Comparison of ENCODE assay signal across 8 mouse cellular contexts in the genomic region with DNA sequence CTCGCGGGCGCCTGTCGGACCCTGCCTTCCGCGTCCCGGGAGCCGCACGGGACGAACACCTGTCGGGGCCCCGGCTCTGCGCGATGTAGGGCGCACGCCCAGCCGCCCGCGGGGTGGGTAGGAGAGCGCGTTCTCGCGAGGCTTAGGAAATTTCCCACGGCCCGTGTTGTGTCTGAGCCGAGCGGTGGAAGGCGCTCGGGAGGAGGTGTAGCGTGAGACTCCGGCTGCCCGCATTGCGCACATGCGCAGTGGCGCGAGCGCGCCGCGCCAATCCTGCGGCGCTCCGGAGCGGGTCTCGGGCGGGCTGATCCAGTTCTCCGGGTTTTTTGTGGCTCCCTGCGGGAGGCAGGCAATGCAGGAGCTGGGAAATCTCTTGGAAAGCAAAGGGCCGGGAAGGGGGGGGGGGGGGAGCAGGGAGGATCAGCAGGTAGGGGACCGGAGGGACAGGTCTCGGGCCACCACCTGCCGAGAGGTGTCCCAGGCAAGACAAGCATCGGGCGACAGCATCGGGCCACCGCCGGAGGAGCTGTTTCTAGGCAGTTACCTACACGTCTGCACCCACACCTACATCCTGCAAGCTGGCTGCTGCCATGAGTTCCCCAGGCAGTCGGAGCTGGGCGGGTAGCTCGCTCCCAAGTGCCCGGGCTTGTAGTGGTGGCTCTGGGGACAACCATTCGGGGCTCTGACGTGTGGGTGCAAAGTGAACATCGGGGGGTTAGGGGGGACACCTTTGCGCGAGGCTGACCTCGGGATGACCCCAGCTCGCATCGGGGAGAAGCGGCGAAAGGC.
DNase-seq lines count a peak whose midpoint lies in the region; ATAC-seq and TF ChIP-seq lines count a peak whose summit lies in the region.

No protein-coding gene starts in this region.

- intact Hi-C loops in heart, postnatal 10 days (cut with DNase I): no loop called here

- peak; percentile 69; the same call in 1 of the 2 replicates for TF ChIP-seq EP300 in ES-Bruce4 (IDR thresholded peaks at IDR 0.05; ENCODE audit: insufficient read depth, low read depth, low read length)
- no peak for TF ChIP-seq EP300 in liver, postnatal 0 days (IDR thresholded peaks at IDR 0.05; ENCODE audit: low read depth)

- H3K9me3 ChIP-seq in ES-Bruce4 (replicated peaks; ENCODE audit: control insufficient read depth, insufficient read depth, low read length, poor library complexity, severe bottlenecking): no peaks in the 10 kb centered on the region
- no peaks in the 10 kb centered on the region for H3K9me3 ChIP-seq in forebrain, embryonic 13.5 days (replicated peaks)
- H3K9me3 ChIP-seq in liver, postnatal 0 days (ENCODE audit: low read length): no peaks in the 10 kb centered on the region
- H3K9me3 ChIP-seq in neural tube, embryonic 14.5 days (ENCODE audit: control insufficient read depth, low read length): no peaks in the 10 kb centered on the region

- H3K4me3 ChIP-seq in ES-Bruce4 (ENCODE audit: low read depth, low read length): peak overlapping the region; percentile 89
- peak overlapping the region; percentile 97 for H3K4me3 ChIP-seq in forebrain, embryonic 13.5 days
- peak overlapping the region; percentile 79 for H3K4me3 ChIP-seq in liver, postnatal 0 days (ENCODE audit: low read depth, low read length)
- H3K4me3 ChIP-seq in neural tube, embryonic 14.5 days (ENCODE audit: low read depth, low read length): peak overlapping the region; percentile 81

- TF ChIP-seq POLR2A in ES-Bruce4 (IDR thresholded peaks at IDR 0.05; ENCODE audit: insufficient read depth, low read length): no peak

- peak; percentile 97 to 98 for DNase-seq in heart, postnatal 10 days
- DNase-seq in large intestine, adult 2 months (ENCODE audit: low read depth, low spot score): peak; percentile 86
- DNase-seq in liver, postnatal 0 days: peak; percentile 95
- peak; percentile 97 for DNase-seq in testis, postnatal 10 days (ENCODE audit: low spot score)

- peak overlapping the region; percentile 99 for H3K9ac ChIP-seq in ES-Bruce4 (ENCODE audit: low read depth, poor library complexity, severe bottlenecking)
- peak overlapping the region; percentile 99 for H3K9ac ChIP-seq in forebrain, embryonic 13.5 days
- H3K9ac ChIP-seq in liver, postnatal 0 days (replicated peaks): peak overlapping the region; percentile 92
- H3K9ac ChIP-seq in neural tube, embryonic 14.5 days (replicated peaks; ENCODE audit: low read depth, low read length): peak overlapping the region; percentile 91

- H3K27me3 ChIP-seq in ES-Bruce4 (ENCODE audit: control insufficient read depth, insufficient read depth, low read length, poor library complexity, severe bottlenecking): no peaks in the 10 kb centered on the region
- H3K27me3 ChIP-seq in forebrain, embryonic 13.5 days: no peaks in the 10 kb centered on the region
- H3K27me3 ChIP-seq in liver, postnatal 0 days (ENCODE audit: insufficient read depth, low read length): no peaks in the 10 kb centered on the region
- H3K27me3 ChIP-seq in neural tube, embryonic 14.5 days (ENCODE audit: control insufficient read depth, insufficient read depth, low read length): no peaks in the 10 kb centered on the region

- no peaks in the 10 kb centered on the region for H3K36me3 ChIP-seq in ES-Bruce4 (ENCODE audit: control insufficient read depth, insufficient read depth, low read length, poor library complexity, severe bottlenecking)
- no peaks in the 10 kb centered on the region for H3K36me3 ChIP-seq in forebrain, embryonic 13.5 days (ENCODE audit: poor library complexity, severe bottlenecking)
- no peaks in the 10 kb centered on the region for H3K36me3 ChIP-seq in liver, postnatal 0 days (replicated peaks; ENCODE audit: insufficient read depth, low read length)
- no peaks in the 10 kb centered on the region for H3K36me3 ChIP-seq in neural tube, embryonic 14.5 days (ENCODE audit: control insufficient read depth, insufficient read depth, low read length)

- peak overlapping the region; percentile 82 for H3K4me2 ChIP-seq in forebrain, embryonic 13.5 days
- H3K4me2 ChIP-seq in liver, postnatal 0 days (ENCODE audit: low read depth, low read length): peak overlapping the region; percentile 95
- peak overlapping the region; percentile 86 for H3K4me2 ChIP-seq in neural tube, embryonic 14.5 days (ENCODE audit: low read depth, low read length)

- ATAC-seq in cerebellum, adult (ENCODE audit: insufficient number of reproducible peaks, low FRiP score, low TSS enrichment): peak; percentile 77
- ATAC-seq in forebrain, embryonic 13.5 days: peak; percentile 90
- peak; percentile 82 for ATAC-seq in liver, postnatal 0 days
- ATAC-seq in neural tube, embryonic 14.5 days (ENCODE audit: low read depth): peak; percentile 91

- H3K27ac ChIP-seq in ES-Bruce4 (ENCODE audit: insufficient read depth, low read length): peak overlapping the region; percentile 54
- H3K27ac ChIP-seq in forebrain, embryonic 13.5 days: peak overlapping the region; percentile 98
- peak overlapping the region; percentile 99 for H3K27ac ChIP-seq in liver, postnatal 0 days (ENCODE audit: low read depth)
- peak overlapping the region; percentile 96 for H3K27ac ChIP-seq in neural tube, embryonic 14.5 days (ENCODE audit: low read depth, low read length)

- WGBS in forebrain, embryonic 13.5 days: under 1% methylated on average over 61 of the region's 72 CpGs
- under 1% methylated on average over 72 of the region's 72 CpGs for WGBS in large intestine, adult 2 months
- WGBS in liver, postnatal 0 days (ENCODE audit: insufficient replicate concordance): 1% methylated on average over 51 of the region's 72 CpGs
- under 1% methylated on average over 67 of the region's 72 CpGs for WGBS in neural tube, embryonic 14.5 days

- no peak for TF ChIP-seq CTCF in ES-Bruce4 (IDR thresholded peaks at IDR 0.05; ENCODE audit: low read depth, low read length)
- TF ChIP-seq CTCF in liver, postnatal 0 days (IDR thresholded peaks at IDR 0.05; ENCODE audit: low read depth): peak; percentile 15; the same call in 1 of the 2 replicates

- peaks cover 4% of the 10 kb centered on the region for H3K4me1 ChIP-seq in ES-Bruce4 (ENCODE audit: control insufficient read depth, insufficient read depth, low read length)
- peaks cover 32% of the 10 kb centered on the region for H3K4me1 ChIP-seq in forebrain, embryonic 13.5 days
- H3K4me1 ChIP-seq in liver, postnatal 0 days (ENCODE audit: insufficient read depth): peaks cover 16% of the 10 kb centered on the region
- peaks cover 21% of the 10 kb centered on the region; the same call in 1 of the 2 replicates for H3K4me1 ChIP-seq in neural tube, embryonic 14.5 days (ENCODE audit: control insufficient read depth, insufficient read depth, low read length)

Comparison
In these comparisons a context has a peak if more than half of its experiments do, and no peak if none do; other contexts are left out.
1. Peak in every context shown above with its lines: DNase-seq, ATAC-seq, H3K4me3 ChIP-seq and H3K27ac ChIP-seq.